Mouse (Mus musculus): ENCODE results near the gene Olfr120. TPM values are rescaled to one million over a fixed set of nuclear protein-coding genes. Genes with fewer than 3 reads are reported as not detected.
"Not testable (repeated sequence)": the region's sequence is repeated elsewhere in the genome, so short reads cannot be mapped to it uniquely, and the experiment has no call there.

The Olfr120 gene
- not detected in 2 replicates for total RNA-seq (2014; fragmentation: Nextera tagmentation)
- not detected in 2 replicates for total RNA-seq (2017)

DNA sequence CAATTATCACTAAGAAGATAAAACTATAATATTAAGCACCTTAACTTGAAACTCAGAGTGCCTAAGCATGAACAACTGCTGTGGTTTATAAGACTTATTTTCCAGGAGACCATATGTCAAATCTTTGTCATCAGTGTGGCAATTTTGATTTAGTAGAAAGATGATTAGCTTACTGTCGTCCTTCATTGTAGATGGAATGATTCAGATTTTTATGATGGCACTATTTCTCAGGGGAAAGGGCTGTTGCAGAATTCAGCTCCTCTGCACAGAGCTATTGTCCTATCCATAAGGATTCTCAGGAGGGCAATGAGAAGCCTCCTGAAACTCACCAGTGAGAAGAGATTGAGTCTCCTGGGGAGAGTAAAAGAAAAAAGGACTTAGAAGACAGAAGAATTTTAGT, at the start of gene Olfr120:
Gene Olfr120, plus strand, starts transcription at position 301 of the 400 bp plus-strand sequence.
- no peak for ATAC-seq (replicated peaks; ENCODE audit: low FRiP score, low TSS enrichment, poor library complexity, severe bottlenecking)

DNA sequence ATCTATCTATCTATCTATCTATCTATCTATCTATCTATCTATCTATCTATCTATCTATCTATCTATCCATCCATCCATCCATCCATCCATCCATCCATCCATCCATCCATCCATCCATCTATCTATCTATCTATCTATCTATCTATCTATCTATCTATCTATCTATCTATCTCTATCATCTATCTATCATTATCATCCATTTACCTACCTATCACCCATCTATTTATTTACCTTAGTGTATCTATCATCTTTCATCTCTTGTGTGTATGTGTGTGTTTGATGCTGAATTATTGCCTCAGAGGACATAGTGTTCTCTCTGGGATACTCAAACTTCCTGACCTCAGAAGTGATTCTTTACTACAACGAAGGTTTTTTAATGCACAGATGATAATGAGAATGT, 25.3 kb upstream of the Olfr120 start, which contains the start of gene Olfr119:
Gene Olfr119, plus strand, starts transcription at position 301 of the 400 bp plus-strand sequence.
- ATAC-seq (replicated peaks; ENCODE audit: low FRiP score, low TSS enrichment, poor library complexity, severe bottlenecking) = not testable (repeated sequence)

DNA sequence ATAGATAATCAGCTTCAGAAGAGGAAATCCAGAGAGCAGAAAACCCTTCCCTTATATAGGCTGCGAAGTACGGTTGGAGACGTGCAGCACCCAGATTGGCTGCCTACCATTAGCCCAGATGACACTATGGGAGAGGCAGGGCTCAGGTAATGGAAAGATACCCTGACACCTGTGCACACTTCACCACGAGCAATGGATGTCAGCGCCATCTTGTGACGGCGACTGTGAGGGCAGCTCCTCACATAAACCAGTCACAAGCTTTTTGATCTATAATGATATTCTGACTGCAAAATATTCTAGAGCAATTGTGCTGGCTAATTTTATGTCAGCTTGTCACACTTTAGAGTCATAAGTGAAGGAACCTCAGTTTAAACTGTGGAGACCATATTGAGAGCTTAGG, 16.5 kb downstream of the Olfr120 start:
- no peak for ATAC-seq (replicated peaks; ENCODE audit: low FRiP score, low TSS enrichment, poor library complexity, severe bottlenecking)

DNA sequence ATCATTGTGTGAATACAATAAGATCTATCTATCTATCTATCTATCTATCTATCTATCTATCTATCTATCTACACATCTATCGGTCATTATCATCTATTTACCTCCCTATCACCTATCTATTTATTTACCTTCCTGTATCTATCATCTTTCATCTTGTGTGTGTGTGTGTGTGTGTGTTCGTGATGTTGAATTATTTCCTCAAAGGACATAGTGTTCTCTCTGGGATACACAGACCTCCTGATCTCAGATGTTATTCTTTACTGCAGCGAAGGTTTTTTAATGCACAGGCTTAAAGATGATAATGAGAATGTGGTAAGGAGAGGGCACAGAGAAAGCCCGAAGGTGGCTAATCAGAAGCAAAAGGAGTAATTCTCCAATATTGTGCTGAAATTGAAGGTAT, 46.7 kb downstream of the Olfr120 start, which contains the start of gene Olfr122:
Gene Olfr122, plus strand, starts transcription at position 301 of the 400 bp plus-strand sequence.
- no peak for ATAC-seq (replicated peaks; ENCODE audit: low FRiP score, low TSS enrichment, poor library complexity, severe bottlenecking)

Other genes with a start within 250 kb of the Olfr120 start
- gene H2-M2, start 238.3 kb upstream of the Olfr120 start, total RNA-seq (2014; fragmentation: Nextera tagmentation) = not detected in 2 replicates
- not detected in 2 replicates for gene H2-M2, start 238.3 kb upstream of the Olfr120 start, total RNA-seq (2017)
- not detected in 2 replicates for gene Olfr110, start 229.3 kb upstream of the Olfr120 start, total RNA-seq (2014; fragmentation: Nextera tagmentation)
- not detected in 2 replicates for gene Olfr110, start 229.3 kb upstream of the Olfr120 start, total RNA-seq (2017)
- not detected in 2 replicates for gene Olfr111, start 213.8 kb upstream of the Olfr120 start, total RNA-seq (2014; fragmentation: Nextera tagmentation)
- not detected in 2 replicates for gene Olfr111, start 213.8 kb upstream of the Olfr120 start, total RNA-seq (2017)
- not detected in 2 replicates for gene Olfr112, start 152.4 kb upstream of the Olfr120 start, total RNA-seq (2014; fragmentation: Nextera tagmentation)
- not detected in 2 replicates for gene Olfr112, start 152.4 kb upstream of the Olfr120 start, total RNA-seq (2017)
- not detected in 2 replicates for gene Olfr113, start 144.1 kb upstream of the Olfr120 start, total RNA-seq (2014; fragmentation: Nextera tagmentation)
- not detected in 2 replicates for gene Olfr113, start 144.1 kb upstream of the Olfr120 start, total RNA-seq (2017)
- not detected in 2 replicates for gene Olfr114, start 129.1 kb upstream of the Olfr120 start, total RNA-seq (2014; fragmentation: Nextera tagmentation)
- gene Olfr114, start 129.1 kb upstream of the Olfr120 start, total RNA-seq (2017) = not detected in 2 replicates
- not detected in 2 replicates for gene Olfr115, start 94.7 kb upstream of the Olfr120 start, total RNA-seq (2014; fragmentation: Nextera tagmentation)
- not detected in 2 replicates for gene Olfr115, start 94.7 kb upstream of the Olfr120 start, total RNA-seq (2017)
- gene Olfr116, start 94.6 kb upstream of the Olfr120 start, total RNA-seq (2014; fragmentation: Nextera tagmentation) = not detected in 2 replicates
- gene Olfr116, start 94.6 kb upstream of the Olfr120 start, total RNA-seq (2017) = not detected in 2 replicates
- not detected in 2 replicates for gene Olfr117, start 58.0 kb upstream of the Olfr120 start, total RNA-seq (2014; fragmentation: Nextera tagmentation)
- gene Olfr117, start 58.0 kb upstream of the Olfr120 start, total RNA-seq (2017) = not detected in 2 replicates
- not detected in 2 replicates for gene Olfr118, start 54.8 kb upstream of the Olfr120 start, total RNA-seq (2014; fragmentation: Nextera tagmentation)
- gene Olfr118, start 54.8 kb upstream of the Olfr120 start, total RNA-seq (2017) = not detected in 2 replicates
- not detected in 2 replicates for gene Olfr119, start 25.2 kb upstream of the Olfr120 start, total RNA-seq (2014; fragmentation: Nextera tagmentation)
- gene Olfr119, start 25.2 kb upstream of the Olfr120 start, total RNA-seq (2017) = not detected in 2 replicates
- not detected in 2 replicates for gene Olfr121, start 27.0 kb downstream of the Olfr120 start, total RNA-seq (2014; fragmentation: Nextera tagmentation)
- not detected in 2 replicates for gene Olfr121, start 27.0 kb downstream of the Olfr120 start, total RNA-seq (2017)
- gene Olfr122, start 46.8 kb downstream of the Olfr120 start, total RNA-seq (2014; fragmentation: Nextera tagmentation) = not detected in 2 replicates
- gene Olfr122, start 46.8 kb downstream of the Olfr120 start, total RNA-seq (2017) = not detected in 2 replicates
- gene Olfr123, start 71.7 kb downstream of the Olfr120 start, total RNA-seq (2014; fragmentation: Nextera tagmentation) = not detected in 2 replicates
- gene Olfr123, start 71.7 kb downstream of the Olfr120 start, total RNA-seq (2017) = not detected in 2 replicates
- not detected in 2 replicates for gene Olfr124, start 78.1 kb downstream of the Olfr120 start, total RNA-seq (2014; fragmentation: Nextera tagmentation)
- not detected in 2 replicates for gene Olfr124, start 78.1 kb downstream of the Olfr120 start, total RNA-seq (2017)
- not detected in 2 replicates for gene Olfr125, start 111.1 kb downstream of the Olfr120 start, total RNA-seq (2014; fragmentation: Nextera tagmentation)
- gene Olfr125, start 111.1 kb downstream of the Olfr120 start, total RNA-seq (2017) = not detected in 2 replicates
- gene Olfr126, start 125.7 kb downstream of the Olfr120 start, total RNA-seq (2014; fragmentation: Nextera tagmentation) = not detected in 2 replicates
- gene Olfr126, start 125.7 kb downstream of the Olfr120 start, total RNA-seq (2017) = not detected in 2 replicates
- gene Olfr127, start 178.6 kb downstream of the Olfr120 start, total RNA-seq (2014; fragmentation: Nextera tagmentation) = not detected in 2 replicates
- gene Olfr127, start 178.6 kb downstream of the Olfr120 start, total RNA-seq (2017) = not detected in 2 replicates
- not detected in 2 replicates for gene Olfr128, start 198.7 kb downstream of the Olfr120 start, total RNA-seq (2014; fragmentation: Nextera tagmentation)
- not detected in 2 replicates for gene Olfr128, start 198.7 kb downstream of the Olfr120 start, total RNA-seq (2017)
- not detected in 2 replicates for gene Olfr761, start 231.3 kb downstream of the Olfr120 start, total RNA-seq (2014; fragmentation: Nextera tagmentation)
- not detected in 2 replicates for gene Olfr761, start 231.3 kb downstream of the Olfr120 start, total RNA-seq (2017)